Mouse (Mus musculus) neural tube, embryonic 11.5 days (tissue): Measurements from ENCODE around the gene Rrp8. TPM values are rescaled to one million over a fixed set of nuclear protein-coding genes. Genes with fewer than 3 reads are reported as not detected.

Source experiments
- ATAC-seq: fragments of 200-750 bp; cut with Nextera tagmentation; 2 replicates; pipeline ENCODE4 v1.8.0; 2017; ENCODE audit warnings: moderate number of reproducible peaks, mild to moderate bottlenecking, moderate TSS enrichment, moderate library complexity; ENCODE audit not compliant: insufficient read depth, low FRiP score, low TSS enrichment
- DNase-seq: peaks from one replicate; pipeline ENCODE4 v3.0.0-alpha.2; 2015; ENCODE audit warnings: low spot score
- H3K27ac ChIP-seq: fragments of 300-500 bp; sonication (generic); 2 replicates; pipeline ENCODE4 v1.5.1; 2014; ENCODE audit warnings: low read depth, mild to moderate bottlenecking, low read length
- H3K27me3 ChIP-seq: fragments of 300-500 bp; sonication (generic); 2 replicates; pipeline ENCODE4 v1.6.1; 2014; ENCODE audit warnings: mild to moderate bottlenecking, low read length, mixed read lengths; ENCODE audit not compliant: control insufficient read depth, insufficient read depth
- H3K36me3 ChIP-seq: fragments of 300-500 bp; sonication (generic); 2 replicates; pipeline ENCODE4 v1.6.1; 2014; ENCODE audit warnings: mild to moderate bottlenecking, low read length, moderate library complexity, mixed read lengths; ENCODE audit not compliant: control insufficient read depth, insufficient read depth
- H3K4me1 ChIP-seq: fragments of 300-500 bp; sonication (generic); 2 replicates; pipeline ENCODE4 v1.6.1; 2014; ENCODE audit warnings: low read length, mixed read lengths; ENCODE audit not compliant: control insufficient read depth, insufficient read depth
- H3K4me2 ChIP-seq: fragments of 300-500 bp; sonication (generic); 2 replicates; pipeline ENCODE4 v1.6.1; 2014; ENCODE audit warnings: low read depth, mild to moderate bottlenecking, moderate library complexity
- H3K4me3 ChIP-seq: fragments of 300-500 bp; sonication (generic); 2 replicates; pipeline ENCODE4 v1.5.1; 2014; ENCODE audit warnings: low read depth, low read length
- H3K9ac ChIP-seq: fragments of 300-500 bp; sonication (generic); 2 replicates; pipeline ENCODE4 v1.6.1; 2014; ENCODE audit warnings: mild to moderate bottlenecking, low read length
- H3K9me3 ChIP-seq: fragments of 300-500 bp; sonication (generic); 2 replicates; pipeline ENCODE4 v1.6.1; 2016; ENCODE audit warnings: low read length; ENCODE audit not compliant: control insufficient read depth
- WGBS: fragments of 180-500 bp; shearing (Covaris S2); extraction: QIAGEN DNeasy Blood & Tissue Kit; methylation state at CpG from one replicate; pipeline ENCODE4 v1.1.7; 2014; 5-methylcytosine and 5-hydroxymethylcytosine counted together
- polyA plus RNA-seq: library from polyadenylated mRNA; unstranded; fragments of >200 nt; fragmentation: Nextera tagmentation; extraction: Ambion mirVana; gene quantifications from 2 replicates; pipeline ENCODE4 v1.2.1, GENCODE M21; 2014

Gene Rrp8
- polyA plus RNA-seq, 1 experiment from 2014 or later = 37.5 TPM

- Histone ChIP-seq H3K27ac (no peak overlapping the region), H3K9me3 (no peaks in the 10 kb centered on the region), H3K4me3 (no peak overlapping the region), H3K4me2 (no peak overlapping the region), H3K27me3 (no peaks in the 10 kb centered on the region), H3K36me3 (peaks cover 6% of the 10 kb centered on the region), H3K9ac (no peak overlapping the region), H3K4me1 (no peaks in the 10 kb centered on the region)
- WGBS = 73% methylated on average over 6 of the region's 6 CpGs
- DNase-seq (no peak), ATAC-seq (no peak)
Measured at GRCm38 (mm10) chr7:105728701-105729428, 8.3 kb downstream of the Rrp8 start.

- ATAC-seq (no peak), DNase-seq (no peak)
- Histone ChIP-seq H3K27me3 (no peaks in the 10 kb centered on the region), H3K4me1 (no peaks in the 10 kb centered on the region), H3K9ac (no peak overlapping the region), H3K9me3 (no peaks in the 10 kb centered on the region), H3K4me3 (no peak overlapping the region), H3K4me2 (no peak overlapping the region), H3K27ac (no peak overlapping the region), H3K36me3 (no peaks in the 10 kb centered on the region)
- WGBS = 93% methylated on average over 4 of the region's 4 CpGs
Measured at GRCm38 (mm10) chr7:105726980-105727325, 10.2 kb downstream of the Rrp8 start.

- WGBS = 83% methylated on average over 4 of the region's 4 CpGs
- Histone ChIP-seq H3K4me3 (no peak overlapping the region), H3K4me1 (no peaks in the 10 kb centered on the region), H3K27me3 (no peaks in the 10 kb centered on the region), H3K27ac (no peak overlapping the region), H3K9ac (no peak overlapping the region), H3K4me2 (no peak overlapping the region), H3K36me3 (no peaks in the 10 kb centered on the region), H3K9me3 (no peaks in the 10 kb centered on the region)
- ATAC-seq = peak; percentile 64
- DNase-seq = peak; percentile 48
Measured at GRCm38 (mm10) chr7:105726144-105726979, 10.8 kb downstream of the Rrp8 start.

GRCm38 (mm10) chr7:105721916-105722315 lies 15.3 kb downstream of the Rrp8 start:
- H3K9me3 ChIP-seq = no peaks in the 10 kb centered on the region
- H3K4me3 ChIP-seq = no peak overlapping the region
- H3K4me2 ChIP-seq = no peak overlapping the region
- no peak overlapping the region for H3K9ac ChIP-seq
- no peaks in the 10 kb centered on the region for H3K36me3 ChIP-seq
- H3K27me3 ChIP-seq = no peaks in the 10 kb centered on the region
- no peaks in the 10 kb centered on the region for H3K4me1 ChIP-seq
- no peak overlapping the region for H3K27ac ChIP-seq
- DNase-seq = no peak
- ATAC-seq = no peak
- WGBS = 77% methylated on average over 2 of the region's 2 CpGs

- Histone ChIP-seq H3K9me3 (no peaks in the 10 kb centered on the region), H3K4me2 (no peak overlapping the region), H3K27ac (no peak overlapping the region), H3K27me3 (no peaks in the 10 kb centered on the region), H3K4me1 (no peaks in the 10 kb centered on the region), H3K4me3 (no peak overlapping the region), H3K36me3 (no peaks in the 10 kb centered on the region), H3K9ac (no peak overlapping the region)
- ATAC-seq (no peak), DNase-seq (no peak)
- 67% methylated on average over 3 of the region's 3 CpGs for WGBS
Measured at GRCm38 (mm10) chr7:105715366-105715765, 21.8 kb downstream of the Rrp8 start.

GRCm38 (mm10) chr7:105708733-105709132 lies 28.5 kb downstream of the Rrp8 start:
- Histone ChIP-seq H3K27me3 (no peaks in the 10 kb centered on the region), H3K36me3 (no peaks in the 10 kb centered on the region), H3K4me2 (no peak overlapping the region), H3K9ac (no peak overlapping the region), H3K9me3 (no peaks in the 10 kb centered on the region), H3K4me3 (no peak overlapping the region), H3K4me1 (no peaks in the 10 kb centered on the region), H3K27ac (no peak overlapping the region)
- no peak for DNase-seq
- WGBS = 94% methylated on average over 5 of the region's 5 CpGs
- no peak for ATAC-seq

GRCm38 (mm10) chr7:105703816-105704215 lies 33.4 kb downstream of the Rrp8 start:
- no peak for ATAC-seq
- 87% methylated on average over 4 of the region's 4 CpGs for WGBS
- H3K4me3 ChIP-seq = no peak overlapping the region

GRCm38 (mm10) chr7:105703184-105703583 lies 34.0 kb downstream of the Rrp8 start:
- no peak overlapping the region for H3K4me3 ChIP-seq
- DNase-seq = no peak
- no peaks in the 10 kb centered on the region for H3K36me3 ChIP-seq
- H3K27me3 ChIP-seq = no peaks in the 10 kb centered on the region
- H3K9me3 ChIP-seq = no peaks in the 10 kb centered on the region
- no peak overlapping the region for H3K4me2 ChIP-seq
- H3K27ac ChIP-seq = no peak overlapping the region
- 89% methylated on average over 16 of the region's 16 CpGs for WGBS
- no peak overlapping the region for H3K9ac ChIP-seq
- no peaks in the 10 kb centered on the region for H3K4me1 ChIP-seq
- ATAC-seq = no peak

More at GRCm38 (mm10) chr7:105703816-105704215, 33.4 kb downstream of the Rrp8 start:
- no peak for DNase-seq
- Histone ChIP-seq H3K27ac (no peak overlapping the region), H3K9me3 (no peaks in the 10 kb centered on the region), H3K9ac (no peak overlapping the region), H3K36me3 (no peaks in the 10 kb centered on the region), H3K27me3 (no peaks in the 10 kb centered on the region), H3K4me1 (no peaks in the 10 kb centered on the region), H3K4me2 (no peak overlapping the region)

- Histone ChIP-seq H3K27ac (no peak overlapping the region), H3K27me3 (no peaks in the 10 kb centered on the region), H3K36me3 (no peaks in the 10 kb centered on the region), H3K4me3 (no peak overlapping the region), H3K9me3 (no peaks in the 10 kb centered on the region), H3K4me2 (no peak overlapping the region), H3K4me1 (no peaks in the 10 kb centered on the region), H3K9ac (no peak overlapping the region)
- ATAC-seq = no peak
- no peak for DNase-seq
- 76% methylated on average over 1 of the region's 1 CpGs for WGBS
Measured at GRCm38 (mm10) chr7:105690875-105691274, 46.3 kb downstream of the Rrp8 start.
